Mouse (Mus musculus) left cerebral cortex, adult 11 months (tissue): ENCODE data around the gene Pck1.

ENCODE experiments used
- DNase-seq: peaks from one replicate; pipeline ENCODE4 v3.0.0; 2022; ENCODE audit warnings: low spot score

Gene Pck1

DNA sequence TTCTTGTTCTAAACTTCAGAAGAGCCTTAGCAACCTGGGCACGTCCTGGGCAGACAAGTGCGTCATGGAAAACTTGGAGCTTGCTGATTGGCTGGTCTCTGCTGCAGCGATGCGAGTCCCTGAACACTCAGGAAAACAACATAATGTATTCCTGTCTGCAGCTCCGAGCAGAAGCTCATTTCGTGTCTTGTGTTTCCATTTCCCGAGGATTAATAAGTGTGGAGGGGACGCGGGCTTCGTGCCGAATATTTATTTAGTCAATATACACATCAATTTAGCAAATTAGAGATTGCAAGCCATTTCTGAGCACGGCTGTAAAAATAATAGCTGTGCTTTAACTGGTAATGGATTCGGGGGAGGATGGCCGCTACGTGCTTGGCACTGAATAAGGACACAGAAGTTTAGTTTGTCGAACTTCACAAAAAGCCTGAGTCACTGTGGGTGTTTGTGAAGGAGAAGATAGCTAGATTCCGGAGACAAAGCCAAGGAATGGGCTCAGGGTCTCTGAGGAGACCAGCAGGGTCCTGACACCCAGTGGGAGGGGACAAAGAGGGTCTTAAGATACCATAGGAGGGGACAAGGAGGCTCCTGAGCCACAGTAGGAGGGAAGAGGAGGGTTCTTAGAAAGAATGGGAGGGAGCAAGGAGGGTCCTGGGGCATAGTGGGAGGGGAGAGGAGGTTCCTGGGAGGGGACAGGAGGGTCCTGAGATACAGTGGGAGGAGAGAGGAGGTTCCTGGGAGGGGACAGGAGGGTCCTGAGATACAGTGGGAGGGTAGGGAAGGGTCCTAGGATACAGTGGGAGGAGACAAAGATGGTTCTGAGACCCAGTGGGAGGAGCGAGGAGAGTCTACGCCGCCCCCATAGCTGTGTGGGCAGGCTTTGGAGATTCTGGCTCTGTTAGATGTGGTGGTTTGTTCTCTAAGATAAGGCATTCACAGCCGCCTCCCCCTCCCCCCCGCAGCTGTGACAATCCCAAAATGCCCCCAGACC lies 21.0 kb downstream of the Pck1 start:
- DNase-seq, result peak; percentile 65

DNA sequence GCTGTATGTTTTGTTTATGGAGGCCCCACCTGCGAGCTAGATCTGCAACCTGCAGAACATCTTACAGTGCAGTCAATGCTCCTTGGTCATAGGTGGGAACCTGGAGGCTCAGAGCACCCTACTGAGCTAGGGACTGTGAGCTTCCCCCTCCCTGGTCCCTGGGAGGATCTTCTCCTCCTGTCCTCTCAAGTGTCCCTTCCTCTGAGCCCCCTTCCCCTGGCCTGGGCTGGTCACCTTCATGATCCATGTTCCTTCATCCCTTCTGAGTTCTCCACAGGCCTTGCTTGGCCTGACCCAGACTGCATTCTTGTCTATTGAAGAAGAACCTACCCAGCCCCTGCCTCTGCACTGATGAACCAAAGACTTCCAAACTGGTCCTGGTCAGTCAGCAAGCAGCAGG lies 21.7 kb downstream of the Pck1 start:
- DNase-seq, result no peak

DNA sequence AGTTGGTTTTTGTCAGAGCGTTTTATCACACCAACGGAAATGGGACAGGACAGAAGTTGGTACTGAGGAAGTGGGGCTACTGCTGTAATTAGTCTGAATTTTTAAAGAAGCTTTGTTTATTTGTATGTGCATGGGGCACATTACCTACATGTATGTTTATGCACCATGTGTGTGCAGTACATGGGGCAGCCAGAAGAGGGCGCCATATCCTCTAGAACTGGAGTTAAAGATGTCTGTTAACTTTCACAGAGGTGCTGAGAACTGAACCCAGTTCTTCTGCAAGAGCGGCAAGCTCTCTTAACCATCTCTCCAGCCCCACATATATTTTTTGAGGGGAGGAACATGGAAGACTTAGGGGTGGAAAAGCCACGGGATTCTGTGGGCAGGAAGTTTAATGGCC lies 22.9 kb downstream of the Pck1 start:
- no peak for DNase-seq

- no peak for DNase-seq
These were observed 24.6 kb downstream of the Pck1 start for GRCm38 (mm10) chr2:173177481-173177880.

- DNase-seq, result no peak
These were observed 25.1 kb downstream of the Pck1 start for GRCm38 (mm10) chr2:173177951-173178350.

DNA sequence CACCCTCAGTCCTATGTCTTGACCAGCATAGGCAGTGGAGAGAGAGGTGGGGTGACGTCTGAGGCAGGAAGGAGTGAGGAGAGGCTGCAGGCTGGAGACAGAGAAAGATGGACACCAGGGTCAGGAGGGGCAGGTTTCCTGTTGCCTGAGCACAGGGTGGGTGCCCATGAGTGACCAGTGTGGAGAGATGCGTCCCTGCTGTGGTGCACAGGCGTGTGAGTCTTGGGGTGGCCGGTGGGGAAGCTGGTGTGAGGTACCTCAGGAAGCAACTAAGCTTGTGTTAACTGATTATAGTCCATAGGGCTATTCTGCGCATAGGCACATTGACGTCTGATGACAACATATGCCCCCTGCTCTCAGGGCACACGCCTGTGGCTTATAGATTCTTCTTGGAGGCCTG lies 26.2 kb downstream of the Pck1 start:
- no peak for DNase-seq

DNA sequence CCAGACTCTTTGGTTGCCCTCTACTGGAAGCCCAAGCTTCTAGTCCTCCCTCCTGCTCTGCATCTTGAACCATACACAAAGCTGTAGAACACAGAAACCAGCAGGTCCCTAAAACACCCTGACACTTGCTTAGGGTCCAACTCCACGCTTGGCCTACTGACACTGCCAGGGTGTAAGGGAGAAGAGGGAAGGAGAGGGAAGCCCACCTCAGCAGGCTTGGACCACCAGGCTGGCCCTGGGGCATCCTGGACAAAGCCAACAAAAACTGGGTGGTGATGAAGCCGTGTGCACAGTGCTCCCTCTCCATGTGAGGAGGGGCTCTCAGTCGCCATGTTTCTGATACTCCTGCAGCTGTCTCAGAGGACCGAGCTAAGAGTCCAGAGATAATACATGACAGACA lies 27.2 kb downstream of the Pck1 start:
- no peak for DNase-seq

GRCm38 (mm10) chr2:173180721-173181388 lies 28.0 kb downstream of the Pck1 start:
- DNase-seq, result no peak

DNA sequence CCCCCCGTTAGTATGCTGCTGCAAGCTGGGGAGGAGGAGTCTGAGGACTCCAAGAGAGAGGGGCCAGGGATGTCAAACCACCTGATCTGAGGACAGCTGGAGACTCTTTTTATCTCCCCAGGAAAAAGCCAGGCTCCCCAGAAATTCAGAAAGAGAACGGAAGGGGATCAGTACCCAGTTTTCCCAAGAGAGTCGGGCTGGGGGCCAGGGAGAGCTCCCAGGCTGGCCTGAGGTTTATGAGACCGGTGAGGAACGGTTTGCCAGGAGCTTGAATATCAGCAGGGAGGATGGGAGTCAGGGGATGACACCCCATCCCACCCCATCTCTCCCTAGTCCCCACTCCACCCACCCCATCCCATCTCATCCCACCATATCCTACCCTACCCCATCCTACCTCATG lies 28.6 kb downstream of the Pck1 start:
- DNase-seq, result no peak

GRCm38 (mm10) chr2:173181901-173182300 lies 29.1 kb downstream of the Pck1 start:
- DNase-seq, result no peak

- DNase-seq, result no peak
These were observed 29.9 kb downstream of the Pck1 start for GRCm38 (mm10) chr2:173182796-173183195.

GRCm38 (mm10) chr2:173183311-173183710 lies 30.5 kb downstream of the Pck1 start:
- no peak for DNase-seq

- no peak for DNase-seq
These were observed 31.1 kb downstream of the Pck1 start for GRCm38 (mm10) chr2:173183836-173184460.

DNA sequence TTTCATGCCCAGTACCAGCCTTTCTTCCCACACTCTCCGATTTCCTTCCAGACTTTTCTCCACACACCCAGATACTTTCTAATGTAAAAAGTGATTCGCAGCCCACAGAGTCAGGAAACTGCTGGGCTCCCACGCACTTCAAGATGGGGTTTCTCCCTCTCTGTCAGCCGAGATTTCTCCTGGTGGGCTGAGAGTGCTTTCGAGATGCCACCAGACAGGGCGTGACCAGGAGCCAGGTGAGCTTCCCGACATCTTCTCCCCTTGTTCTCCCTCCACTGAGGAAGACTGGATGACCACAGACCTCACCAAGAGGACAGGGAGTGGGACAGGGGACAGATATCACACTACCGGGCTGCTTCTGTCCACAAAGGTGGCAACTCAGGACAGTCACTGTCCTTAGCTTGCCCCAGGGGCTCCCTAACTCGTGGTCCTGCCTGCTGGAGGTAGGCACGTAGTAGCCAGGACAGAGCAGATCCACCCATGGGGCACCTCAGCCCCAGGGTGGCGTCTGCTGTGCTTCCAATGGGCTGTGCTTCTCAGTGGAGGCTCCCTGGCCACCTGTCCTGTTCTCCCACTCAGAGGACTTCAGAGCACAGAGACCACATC lies 31.7 kb downstream of the Pck1 start:
- DNase-seq, result no peak

- no peak for DNase-seq
These were observed 32.4 kb downstream of the Pck1 start for GRCm38 (mm10) chr2:173185282-173185681.

DNA sequence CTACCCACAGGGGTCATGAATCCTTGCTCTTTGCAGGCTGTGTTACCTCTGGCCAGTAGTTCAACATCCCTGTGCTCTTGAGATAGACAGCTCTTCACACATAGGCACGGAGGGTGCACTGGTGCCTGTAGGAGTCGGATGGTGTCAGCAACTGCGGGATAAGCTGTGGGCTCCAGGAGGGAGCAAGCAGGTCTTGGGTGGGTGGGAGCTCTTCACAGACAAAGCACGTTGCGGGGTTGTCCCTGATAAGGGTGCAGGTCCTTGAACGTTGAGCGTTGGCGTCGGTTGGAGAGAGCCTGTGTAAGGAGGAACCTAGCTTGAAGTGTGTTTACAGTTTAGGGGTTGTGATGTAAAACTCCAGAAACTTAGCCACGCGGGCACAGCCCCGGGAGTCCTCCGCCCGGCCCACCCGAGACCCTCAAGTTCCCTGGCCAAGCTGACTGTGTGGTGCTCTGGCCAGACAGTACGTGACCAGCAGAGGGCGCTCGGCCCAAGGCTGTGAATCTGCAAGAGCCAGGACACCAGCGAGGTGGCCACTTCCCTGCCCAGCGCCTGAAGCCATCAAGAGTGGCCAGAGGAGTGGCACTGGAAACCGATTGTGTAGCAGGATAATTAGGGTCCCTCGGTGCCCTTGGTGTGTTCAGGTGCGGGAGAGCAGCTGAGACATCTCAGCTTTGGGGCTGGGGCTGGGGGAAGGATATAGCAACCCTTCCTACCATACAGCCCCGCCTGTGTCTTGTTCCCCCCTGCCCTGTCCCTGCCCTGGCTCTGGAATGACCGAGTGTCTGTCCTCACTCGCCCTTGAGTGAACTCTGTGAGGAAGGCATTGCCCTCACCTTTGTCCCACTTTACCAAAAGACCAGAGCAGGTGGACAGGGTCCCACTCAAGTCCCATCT lies 33.4 kb downstream of the Pck1 start:
- peak; percentile 70 for DNase-seq

- no peak for DNase-seq
These were observed 34.5 kb downstream of the Pck1 start for GRCm38 (mm10) chr2:173187182-173187855.

GRCm38 (mm10) chr2:173194796-173195195 lies 41.9 kb downstream of the Pck1 start:
- DNase-seq, result no peak

GRCm38 (mm10) chr2:173202924-173203689 lies 50.3 kb downstream of the Pck1 start:
- no peak for DNase-seq

- DNase-seq, result no peak
These were observed 50.9 kb downstream of the Pck1 start for GRCm38 (mm10) chr2:173203726-173204125.
